Mouse (Mus musculus) stomach, embryonic 14.5 days (tissue): ENCODE measurements around the gene Dcaf8. TPM values are rescaled to one million over a fixed set of nuclear protein-coding genes. Genes with fewer than 3 reads are reported as not detected.
A peak's percentile ranks its signal among the peaks of the same experiment; 100 is the strongest.

Source experiments
- ATAC-seq: fragments of 200-750 bp; cut with Nextera tagmentation; 2 replicates; pipeline ENCODE4 v1.8.0; 2017; ENCODE audit warnings: low read depth, moderate TSS enrichment; ENCODE audit not compliant: insufficient number of reproducible peaks, insufficient read depth, low FRiP score
- H3K27ac ChIP-seq: fragments of 300-500 bp; sonication (generic); 2 replicates; pipeline ENCODE4 v1.5.1; 2014; ENCODE audit warnings: mild to moderate bottlenecking, low read length, moderate library complexity, mixed read lengths
- H3K27me3 ChIP-seq: fragments of 300-500 bp; sonication (generic); 2 replicates; pipeline ENCODE4 v1.6.1; 2014; ENCODE audit warnings: low read length, control low read depth, mixed read lengths; ENCODE audit not compliant: control insufficient read depth, insufficient read depth
- H3K36me3 ChIP-seq: fragments of 300-500 bp; sonication (generic); 2 replicates; pipeline ENCODE4 v1.6.1; 2014; ENCODE audit warnings: mild to moderate bottlenecking, control low read depth, low read length, moderate library complexity, mixed read lengths; ENCODE audit not compliant: control insufficient read depth, insufficient read depth
- H3K4me1 ChIP-seq: fragments of 300-500 bp; sonication (generic); 2 replicates; pipeline ENCODE4 v1.6.1; 2014; ENCODE audit warnings: low read length, control low read depth, mixed read lengths; ENCODE audit not compliant: control insufficient read depth, insufficient read depth
- H3K4me2 ChIP-seq: fragments of 300-500 bp; sonication (generic); replicated peaks from 2 replicates; pipeline ENCODE4 v1.6.1; 2014; ENCODE audit warnings: low read depth, low read length, control low read depth
- H3K4me3 ChIP-seq: fragments of 300-500 bp; sonication (generic); 2 replicates; pipeline ENCODE4 v1.5.1; 2014; ENCODE audit warnings: low read depth, low read length, control low read depth
- H3K9ac ChIP-seq: fragments of 300-500 bp; sonication (generic); replicated peaks from 2 replicates; pipeline ENCODE4 v1.6.1; 2014; ENCODE audit warnings: low read depth, mild to moderate bottlenecking, control low read depth, low read length, moderate library complexity, mixed read lengths
- H3K9me3 ChIP-seq: fragments of 300-500 bp; sonication (generic); 2 replicates; pipeline ENCODE4 v1.6.1; 2016; ENCODE audit warnings: low read depth, low read length, control low read depth; ENCODE audit not compliant: control insufficient read depth
- WGBS: fragments of 180-500 bp; shearing (Covaris S2); extraction: QIAGEN DNeasy Blood & Tissue Kit; methylation state at CpG from one replicate; pipeline ENCODE4 v1.1.7; 2014; 5-methylcytosine and 5-hydroxymethylcytosine counted together
- polyA plus RNA-seq: library from polyadenylated mRNA; unstranded; fragments of >200 nt; fragmentation: Nextera tagmentation; extraction: Ambion mirVana; gene quantifications from 2 replicates; pipeline ENCODE4 v1.2.1, GENCODE M21; 2014

Gene Dcaf8
- polyA plus RNA-seq, 1 experiment from 2014 or later, result 116 TPM

- 12% methylated on average over 7 of the region's 7 CpGs for WGBS
- H3K4me1 ChIP-seq, result peaks cover 46% of the 10 kb centered on the region
- H3K9me3 ChIP-seq, result no peaks in the 10 kb centered on the region
- peak overlapping the region; percentile 78; the same call in 1 of the 2 replicates for H3K9ac ChIP-seq
- H3K27ac ChIP-seq, result peak overlapping the region; percentile 90
- H3K4me3 ChIP-seq, result peak overlapping the region; percentile 71
- H3K27me3 ChIP-seq, result no peaks in the 10 kb centered on the region
- peak overlapping the region; percentile 68 for H3K4me2 ChIP-seq
- peak; percentile 2; the same call in 1 of the 2 replicates for ATAC-seq
- no peaks in the 10 kb centered on the region; the same call in 1 of the 2 replicates for H3K36me3 ChIP-seq
These were observed 59.3 kb downstream of the Dcaf8 start for GRCm38 (mm10) chr1:172207111-172207584.

- Histone ChIP-seq H3K27ac (no peak overlapping the region), H3K27me3 (no peaks in the 10 kb centered on the region), H3K4me3 (no peak overlapping the region), H3K9me3 (no peaks in the 10 kb centered on the region), H3K9ac (no peak overlapping the region), H3K4me1 (peaks cover 7% of the 10 kb centered on the region; the same call in 1 of the 2 replicates), H3K4me2 (no peak overlapping the region), H3K36me3 (no peaks in the 10 kb centered on the region; the same call in 1 of the 2 replicates)
- 49% methylated on average over 5 of the region's 5 CpGs for WGBS
- no peak for ATAC-seq
These were observed 64.9 kb downstream of the Dcaf8 start for GRCm38 (mm10) chr1:172212776-172213175.

DNA sequence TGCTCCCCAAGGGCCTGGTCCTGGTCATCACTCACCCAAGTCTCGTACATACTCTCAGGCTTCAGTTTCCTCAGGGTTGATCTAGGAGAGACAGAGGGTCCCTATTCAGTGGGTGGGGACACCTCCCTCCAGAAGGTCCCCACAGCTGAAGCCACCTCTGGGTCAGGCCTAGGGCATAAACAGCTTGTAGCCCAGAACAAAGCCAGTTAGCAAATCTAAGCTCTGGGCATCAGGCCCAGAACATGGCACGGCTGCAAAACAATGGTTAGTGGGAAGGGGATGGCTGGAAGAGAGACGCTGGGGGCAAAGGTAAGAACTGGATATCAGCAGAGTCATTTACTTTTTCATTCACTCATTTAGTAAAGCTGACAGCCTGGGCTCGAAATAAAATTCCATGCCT lies 65.9 kb downstream of the Dcaf8 start:
- no peaks in the 10 kb centered on the region; the same call in 1 of the 2 replicates for H3K36me3 ChIP-seq
- no peak overlapping the region for H3K4me2 ChIP-seq
- 72% methylated on average over 4 of the region's 4 CpGs for WGBS
- H3K27ac ChIP-seq, result no peak overlapping the region
- no peaks in the 10 kb centered on the region for H3K9me3 ChIP-seq
- H3K4me3 ChIP-seq, result no peak overlapping the region
- H3K4me1 ChIP-seq, result peaks cover 10% of the 10 kb centered on the region; the same call in 1 of the 2 replicates
- no peaks in the 10 kb centered on the region for H3K27me3 ChIP-seq
- no peak for ATAC-seq
- no peak overlapping the region for H3K9ac ChIP-seq

DNA sequence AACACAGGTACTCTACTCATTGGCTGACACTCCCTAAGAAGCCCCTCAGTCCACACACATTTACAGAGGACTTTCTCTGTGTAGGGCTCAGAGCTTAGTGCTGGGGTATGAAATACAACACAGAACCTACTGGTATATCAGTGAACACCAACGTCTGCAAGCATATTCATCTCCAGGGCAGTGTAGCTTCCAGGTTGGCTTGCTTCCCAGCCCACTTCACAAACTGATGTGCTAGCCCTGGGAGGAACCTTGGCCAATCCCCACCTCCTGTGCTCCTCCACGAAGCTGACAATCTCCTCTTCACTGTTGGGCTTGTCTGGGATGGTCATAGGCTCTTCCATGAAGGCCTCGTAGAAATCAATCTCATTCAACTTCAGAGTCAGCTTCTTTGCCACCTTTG lies 66.9 kb downstream of the Dcaf8 start:
- Histone ChIP-seq H3K9me3 (no peaks in the 10 kb centered on the region), H3K27me3 (no peaks in the 10 kb centered on the region), H3K4me1 (peaks cover 18% of the 10 kb centered on the region; the same call in 1 of the 2 replicates), H3K27ac (no peak overlapping the region), H3K9ac (no peak overlapping the region), H3K4me2 (no peak overlapping the region), H3K4me3 (no peak overlapping the region), H3K36me3 (no peaks in the 10 kb centered on the region; the same call in 1 of the 2 replicates)
- 39% methylated on average over 3 of the region's 3 CpGs for WGBS
- no peak for ATAC-seq

- H3K4me3 ChIP-seq, result no peak overlapping the region
- H3K27ac ChIP-seq, result peak overlapping the region; percentile 83
- peaks cover 37% of the 10 kb centered on the region for H3K4me1 ChIP-seq
- ATAC-seq, result peak; percentile 59
- H3K27me3 ChIP-seq, result no peaks in the 10 kb centered on the region
- H3K9me3 ChIP-seq, result no peaks in the 10 kb centered on the region
- H3K4me2 ChIP-seq, result peak overlapping the region; percentile 26
- H3K36me3 ChIP-seq, result no peaks in the 10 kb centered on the region
- WGBS, result 2% methylated on average over 5 of the region's 5 CpGs
- no peak overlapping the region for H3K9ac ChIP-seq
These were observed 69.3 kb downstream of the Dcaf8 start for GRCm38 (mm10) chr1:172217148-172217547.

- no peak overlapping the region for H3K4me3 ChIP-seq
- H3K36me3 ChIP-seq, result no peaks in the 10 kb centered on the region
- WGBS, result 57% methylated on average over 15 of the region's 15 CpGs
- no peaks in the 10 kb centered on the region for H3K9me3 ChIP-seq
- H3K27ac ChIP-seq, result no peak overlapping the region
- H3K4me1 ChIP-seq, result peaks cover 34% of the 10 kb centered on the region
- H3K27me3 ChIP-seq, result no peaks in the 10 kb centered on the region
- no peak for ATAC-seq
- no peak overlapping the region for H3K9ac ChIP-seq
- H3K4me2 ChIP-seq, result no peak overlapping the region
These were observed 70.5 kb downstream of the Dcaf8 start for GRCm38 (mm10) chr1:172218164-172218910.

GRCm38 (mm10) chr1:172219451-172220406 lies 71.8 kb downstream of the Dcaf8 start, which contains the start of gene Casq1:
Gene Casq1 (minus strand): TSS chr1:172219868.
- Histone ChIP-seq H3K27ac (peak within 1 kb of the TSS; percentile 74), H3K27me3 (no peaks in the 10 kb centered on the region), H3K4me2 (no peak within 1 kb of the TSS), H3K4me3 (no peak within 1 kb of the TSS), H3K9ac (no peak within 1 kb of the TSS), H3K36me3 (no peaks in the 10 kb centered on the region), H3K9me3 (no peaks in the 10 kb centered on the region), H3K4me1 (peaks cover 34% of the 10 kb centered on the region)
- ATAC-seq, result no peak
- WGBS, result 84% methylated on average over 19 of the region's 19 CpGs

GRCm38 (mm10) chr1:172220414-172220813 lies 72.5 kb downstream of the Dcaf8 start:
- peaks cover 34% of the 10 kb centered on the region for H3K4me1 ChIP-seq
- no peak overlapping the region for H3K4me2 ChIP-seq
- H3K9ac ChIP-seq, result no peak overlapping the region
- H3K4me3 ChIP-seq, result no peak overlapping the region
- H3K27me3 ChIP-seq, result no peaks in the 10 kb centered on the region
- no peaks in the 10 kb centered on the region for H3K36me3 ChIP-seq
- peak overlapping the region; percentile 74 for H3K27ac ChIP-seq
- 38% methylated on average over 10 of the region's 10 CpGs for WGBS
- peak; percentile 53; the same call in 1 of the 2 replicates for ATAC-seq
- H3K9me3 ChIP-seq, result no peaks in the 10 kb centered on the region
